ENCODE assay signal across 1 mouse cellular context in genomic region chr8:116951369-116951768, GRCm38 (mm10).
TF ChIP-seq lines count a peak whose summit lies in the region.

No protein-coding gene starts in this region.

TF ChIP-seq in MEL, 35 proteins besides CTCF, POLR2A, EP300 and RAD21:
- no peak for TF ChIP-seq MAFK (IDR thresholded peaks at IDR 0.05; ENCODE audit: borderline replicate concordance, low read depth, low read length)
- TF ChIP-seq TBP (IDR thresholded peaks at IDR 0.05; ENCODE audit: low read depth, low read length), result no peak
- no peak for TF ChIP-seq POLR2AphosphoS5 (IDR thresholded peaks at IDR 0.05; ENCODE audit: borderline replicate concordance, low read depth, low read length)
- no peak for TF ChIP-seq TCF12 (IDR thresholded peaks at IDR 0.05; ENCODE audit: low read depth, low read length)
- no peak for TF ChIP-seq HCFC1 (IDR thresholded peaks at IDR 0.05; ENCODE audit: low read depth, low read length)
- no peak for TF ChIP-seq POLR2AphosphoS2 (IDR thresholded peaks at IDR 0.05; ENCODE audit: low read length)
